Mouse (Mus musculus) stomach, postnatal 0 days (tissue): ENCODE measurements around the gene Ddi2.

ENCODE experiments used
- CTCF ChIP-seq: IDR thresholded peaks from 2 replicates; pipeline ENCODE4 v1.5.1; 2016; ENCODE audit warnings: antibody characterized with exemption, low read depth, mild to moderate bottlenecking, moderate library complexity
- EP300 ChIP-seq: optimal IDR thresholded peaks from 2 replicates; pipeline ENCODE3; 2016; ENCODE audit warnings: antibody characterized with exemption

- no peak for TF ChIP-seq CTCF
- no peak for TF ChIP-seq EP300
These were observed 12.0 kb upstream of the Ddi2 start for GRCm38 (mm10) chr4:141735206-141735560.
